Mouse (Mus musculus): Measurements from ENCODE around the gene Golim4. TPM values are rescaled to one million over a fixed set of nuclear protein-coding genes. Genes with fewer than 3 reads are reported as not detected.

The Golim4 gene
- polyA plus RNA-seq, 1 experiment from 2014 or later: 39.7 TPM

DNA sequence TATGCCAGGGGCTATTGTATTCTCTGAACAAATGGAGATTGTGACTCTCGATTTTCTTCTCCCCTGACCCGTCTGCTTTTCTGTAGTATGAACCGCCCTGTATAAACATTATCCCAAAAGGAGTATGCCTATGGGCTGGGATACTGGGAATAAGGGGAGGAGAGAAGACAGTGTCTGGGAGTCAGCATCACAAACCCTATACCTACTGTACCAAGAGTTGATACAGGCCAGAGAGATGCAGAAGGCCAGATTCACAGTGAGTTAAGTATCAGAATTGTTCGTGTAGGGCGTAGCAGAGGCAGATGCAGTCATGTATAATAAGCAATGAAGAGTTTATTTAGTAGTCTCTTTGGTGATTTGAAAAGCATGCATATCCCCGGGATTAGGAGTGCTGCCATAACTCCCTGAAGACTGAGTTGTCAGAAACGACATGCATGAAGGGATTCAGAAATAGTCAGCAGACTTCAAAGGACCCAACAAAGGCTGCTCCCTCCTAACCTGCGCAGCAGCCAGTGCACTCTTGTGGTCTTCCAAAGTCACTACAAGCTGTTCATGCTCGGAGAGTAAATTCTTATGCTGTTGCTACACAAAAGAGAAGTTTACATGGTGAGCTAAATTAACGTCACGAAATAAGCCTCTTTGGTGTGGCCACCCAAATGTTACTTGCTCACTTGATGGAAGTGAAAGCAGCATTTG is 54.7 kb downstream of the Golim4 start:
- H3K9ac ChIP-seq (ENCODE audit: low read length): no peak overlapping the region
- no peak overlapping the region for H3K4me2 ChIP-seq (ENCODE audit: low read depth, low read length)
- no peak for ATAC-seq (replicated peaks; ENCODE audit: extremely low read depth, insufficient read depth, low FRiP score)
- H3K27ac ChIP-seq (ENCODE audit: low read length): no peak overlapping the region
- peaks cover 20% of the 10 kb centered on the region for H3K36me3 ChIP-seq (ENCODE audit: control insufficient read depth, insufficient read depth)
- WGBS: 84% methylated on average over 11 of the region's 11 CpGs
- no peaks in the 10 kb centered on the region for H3K27me3 ChIP-seq (ENCODE audit: control insufficient read depth, insufficient read depth, low read length)
- no peaks in the 10 kb centered on the region for H3K9me3 ChIP-seq (replicated peaks; ENCODE audit: control insufficient read depth, low read length)
- H3K4me3 ChIP-seq (ENCODE audit: low read length): no peak overlapping the region
- peaks cover 3% of the 10 kb centered on the region; the same call in 1 of the 2 replicates for H3K4me1 ChIP-seq (ENCODE audit: control insufficient read depth, insufficient read depth, low read length)

- peaks cover 44% of the 10 kb centered on the region for H3K36me3 ChIP-seq (ENCODE audit: control insufficient read depth, insufficient read depth)
These were observed 61.7 kb downstream of the Golim4 start for GRCm38 (mm10) chr3:75895075-75895474.

GRCm38 (mm10) chr3:75891581-75891980 is 65.2 kb downstream of the Golim4 start:
- Histone ChIP-seq H3K4me2 (ENCODE audit: low read depth, low read length) (no peak overlapping the region), H3K36me3 (ENCODE audit: control insufficient read depth, insufficient read depth) (peaks cover 48% of the 10 kb centered on the region), H3K27me3 (ENCODE audit: control insufficient read depth, insufficient read depth, low read length) (no peaks in the 10 kb centered on the region), H3K9ac (ENCODE audit: low read length) (no peak overlapping the region), H3K4me3 (ENCODE audit: low read length) (no peak overlapping the region), H3K27ac (ENCODE audit: low read length) (no peak overlapping the region), H3K9me3 (replicated peaks; ENCODE audit: control insufficient read depth, low read length) (no peaks in the 10 kb centered on the region), H3K4me1 (ENCODE audit: control insufficient read depth, insufficient read depth, low read length) (no peaks in the 10 kb centered on the region)
- WGBS: 71% methylated on average over 3 of the region's 3 CpGs
- no peak for ATAC-seq (replicated peaks; ENCODE audit: extremely low read depth, insufficient read depth, low FRiP score)

More at GRCm38 (mm10) chr3:75895075-75895474, 61.7 kb downstream of the Golim4 start:
- no peak for ATAC-seq (replicated peaks; ENCODE audit: extremely low read depth, insufficient read depth, low FRiP score)
- Histone ChIP-seq H3K4me1 (ENCODE audit: control insufficient read depth, insufficient read depth, low read length) (no peaks in the 10 kb centered on the region), H3K4me2 (ENCODE audit: low read depth, low read length) (no peak overlapping the region), H3K9ac (ENCODE audit: low read length) (no peak overlapping the region), H3K27ac (ENCODE audit: low read length) (no peak overlapping the region), H3K9me3 (replicated peaks; ENCODE audit: control insufficient read depth, low read length) (no peaks in the 10 kb centered on the region), H3K27me3 (ENCODE audit: control insufficient read depth, insufficient read depth, low read length) (no peaks in the 10 kb centered on the region), H3K4me3 (ENCODE audit: low read length) (no peak overlapping the region)
- WGBS: 84% methylated on average over 5 of the region's 5 CpGs

DNA sequence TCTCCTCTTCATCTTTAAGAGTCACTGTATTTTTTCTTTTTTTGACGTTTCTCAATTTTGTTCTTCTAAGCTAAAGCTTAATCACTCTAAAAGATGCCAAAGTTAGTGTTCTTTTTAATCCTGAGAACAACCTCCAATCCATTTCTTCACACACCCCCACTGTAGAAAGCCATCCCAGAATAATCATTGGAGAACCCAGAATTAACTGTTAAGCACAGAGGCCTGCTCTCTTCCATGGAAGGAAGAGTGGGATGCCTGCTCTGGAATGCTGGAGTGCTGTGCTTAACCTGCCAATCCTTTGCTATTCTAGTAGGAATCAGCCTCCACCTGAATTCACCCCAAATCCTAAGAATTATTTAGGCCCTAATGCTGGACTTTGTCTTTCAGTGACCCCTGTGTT is 67.4 kb downstream of the Golim4 start:
- peaks cover 54% of the 10 kb centered on the region for H3K36me3 ChIP-seq (ENCODE audit: control insufficient read depth, insufficient read depth)

GRCm38 (mm10) chr3:75881582-75881981 is 75.2 kb downstream of the Golim4 start:
- Histone ChIP-seq H3K9ac (ENCODE audit: low read length) (no peak overlapping the region), H3K4me1 (ENCODE audit: control insufficient read depth, insufficient read depth, low read length) (no peaks in the 10 kb centered on the region), H3K4me3 (ENCODE audit: low read length) (no peak overlapping the region), H3K4me2 (ENCODE audit: low read depth, low read length) (no peak overlapping the region), H3K27ac (ENCODE audit: low read length) (no peak overlapping the region), H3K27me3 (ENCODE audit: control insufficient read depth, insufficient read depth, low read length) (no peaks in the 10 kb centered on the region), H3K9me3 (replicated peaks; ENCODE audit: control insufficient read depth, low read length) (peaks cover 7% of the 10 kb centered on the region), H3K36me3 (ENCODE audit: control insufficient read depth, insufficient read depth) (peaks cover 45% of the 10 kb centered on the region)
- no peak for ATAC-seq (replicated peaks; ENCODE audit: extremely low read depth, insufficient read depth, low FRiP score)
- 93% methylated on average over 1 of the region's 1 CpGs for WGBS

More for the DNA sequence above, 67.4 kb downstream of the Golim4 start:
- H3K27ac ChIP-seq (ENCODE audit: low read length): no peak overlapping the region
- no peaks in the 10 kb centered on the region for H3K27me3 ChIP-seq (ENCODE audit: control insufficient read depth, insufficient read depth, low read length)
- no peak overlapping the region for H3K4me2 ChIP-seq (ENCODE audit: low read depth, low read length)
- no peak overlapping the region for H3K4me3 ChIP-seq (ENCODE audit: low read length)
- ATAC-seq (replicated peaks; ENCODE audit: extremely low read depth, insufficient read depth, low FRiP score): no peak
- 71% methylated on average over 1 of the region's 1 CpGs for WGBS
- no peaks in the 10 kb centered on the region for H3K4me1 ChIP-seq (ENCODE audit: control insufficient read depth, insufficient read depth, low read length)
- no peak overlapping the region for H3K9ac ChIP-seq (ENCODE audit: low read length)
- no peaks in the 10 kb centered on the region for H3K9me3 ChIP-seq (replicated peaks; ENCODE audit: control insufficient read depth, low read length)

GRCm38 (mm10) chr3:75879269-75879668 is 77.5 kb downstream of the Golim4 start:
- no peak overlapping the region for H3K27ac ChIP-seq (ENCODE audit: low read length)
- H3K4me3 ChIP-seq (ENCODE audit: low read length): no peak overlapping the region
- H3K9ac ChIP-seq (ENCODE audit: low read length): no peak overlapping the region
- ATAC-seq (replicated peaks; ENCODE audit: extremely low read depth, insufficient read depth, low FRiP score): no peak
- H3K4me1 ChIP-seq (ENCODE audit: control insufficient read depth, insufficient read depth, low read length): no peaks in the 10 kb centered on the region
- H3K36me3 ChIP-seq (ENCODE audit: control insufficient read depth, insufficient read depth): peaks cover 36% of the 10 kb centered on the region
- WGBS: 90% methylated on average over 2 of the region's 2 CpGs
- no peaks in the 10 kb centered on the region for H3K27me3 ChIP-seq (ENCODE audit: control insufficient read depth, insufficient read depth, low read length)
- H3K4me2 ChIP-seq (ENCODE audit: low read depth, low read length): no peak overlapping the region
- peaks cover 7% of the 10 kb centered on the region for H3K9me3 ChIP-seq (replicated peaks; ENCODE audit: control insufficient read depth, low read length)

GRCm38 (mm10) chr3:75868886-75869285 is 87.9 kb downstream of the Golim4 start:
- 33% methylated on average over 1 of the region's 1 CpGs for WGBS
- no peak overlapping the region for H3K4me2 ChIP-seq (ENCODE audit: low read depth, low read length)
- peaks cover 2% of the 10 kb centered on the region; the same call in 1 of the 2 replicates for H3K36me3 ChIP-seq (ENCODE audit: control insufficient read depth, insufficient read depth)
- no peak overlapping the region for H3K9ac ChIP-seq (ENCODE audit: low read length)
- H3K9me3 ChIP-seq (replicated peaks; ENCODE audit: control insufficient read depth, low read length): no peaks in the 10 kb centered on the region
- H3K4me3 ChIP-seq (ENCODE audit: low read length): no peak overlapping the region
- ATAC-seq (replicated peaks; ENCODE audit: extremely low read depth, insufficient read depth, low FRiP score): no peak
- no peaks in the 10 kb centered on the region for H3K4me1 ChIP-seq (ENCODE audit: control insufficient read depth, insufficient read depth, low read length)
- no peaks in the 10 kb centered on the region for H3K27me3 ChIP-seq (ENCODE audit: control insufficient read depth, insufficient read depth, low read length)
- no peak overlapping the region for H3K27ac ChIP-seq (ENCODE audit: low read length)

GRCm38 (mm10) chr3:75864203-75864602 is 92.5 kb downstream of the Golim4 start:
- no peak overlapping the region for H3K9ac ChIP-seq (ENCODE audit: low read length)
- no peak for ATAC-seq (replicated peaks; ENCODE audit: extremely low read depth, insufficient read depth, low FRiP score)
- H3K4me3 ChIP-seq (ENCODE audit: low read length): no peak overlapping the region
- H3K27me3 ChIP-seq (ENCODE audit: control insufficient read depth, insufficient read depth, low read length): no peaks in the 10 kb centered on the region
- no peaks in the 10 kb centered on the region for H3K36me3 ChIP-seq (ENCODE audit: control insufficient read depth, insufficient read depth)
- no peaks in the 10 kb centered on the region for H3K9me3 ChIP-seq (replicated peaks; ENCODE audit: control insufficient read depth, low read length)
- no peak overlapping the region for H3K4me2 ChIP-seq (ENCODE audit: low read depth, low read length)
- WGBS: 17% methylated on average over 2 of the region's 2 CpGs
- H3K4me1 ChIP-seq (ENCODE audit: control insufficient read depth, insufficient read depth, low read length): no peaks in the 10 kb centered on the region
- H3K27ac ChIP-seq (ENCODE audit: low read length): no peak overlapping the region

- H3K4me3 ChIP-seq (ENCODE audit: low read length): no peak overlapping the region
- no peak overlapping the region for H3K27ac ChIP-seq (ENCODE audit: low read length)
- no peaks in the 10 kb centered on the region for H3K36me3 ChIP-seq (ENCODE audit: control insufficient read depth, insufficient read depth)
- H3K4me2 ChIP-seq (ENCODE audit: low read depth, low read length): no peak overlapping the region
- no peak for ATAC-seq (replicated peaks; ENCODE audit: extremely low read depth, insufficient read depth, low FRiP score)
- no peak overlapping the region for H3K9ac ChIP-seq (ENCODE audit: low read length)
- 30% methylated on average over 4 of the region's 4 CpGs for WGBS
- H3K9me3 ChIP-seq (replicated peaks; ENCODE audit: control insufficient read depth, low read length): no peaks in the 10 kb centered on the region
- no peaks in the 10 kb centered on the region for H3K4me1 ChIP-seq (ENCODE audit: control insufficient read depth, insufficient read depth, low read length)
- H3K27me3 ChIP-seq (ENCODE audit: control insufficient read depth, insufficient read depth, low read length): no peaks in the 10 kb centered on the region
These were observed 95.1 kb downstream of the Golim4 start for GRCm38 (mm10) chr3:75861677-75862076.
